Mouse (Mus musculus) ES-Bruce4 (cell line): Measurements from ENCODE around the gene Ntmt1. TPM values are rescaled to one million over a fixed set of nuclear protein-coding genes. Genes with fewer than 3 reads are reported as not detected.

Experiments used
- H3K27ac ChIP-seq: 2 replicates; pipeline ENCODE4 v1.5.1; 2012; ENCODE audit warnings: low read length, inconsistent platforms; ENCODE audit not compliant: insufficient read depth
- H3K27me3 ChIP-seq: 2 replicates; pipeline ENCODE4 v1.6.1; 2012; ENCODE audit warnings: mild to moderate bottlenecking, low read length, inconsistent platforms; ENCODE audit not compliant: control insufficient read depth, poor library complexity, insufficient read depth, severe bottlenecking
- H3K36me3 ChIP-seq: 2 replicates; pipeline ENCODE4 v1.6.1; 2012; ENCODE audit warnings: inconsistent platforms, mild to moderate bottlenecking, low read length, moderate library complexity; ENCODE audit not compliant: control insufficient read depth, poor library complexity, insufficient read depth, severe bottlenecking
- H3K4me1 ChIP-seq: one replicate; pipeline ENCODE4 v1.8.1; 2011; ENCODE audit warnings: low read length; ENCODE audit not compliant: control insufficient read depth, insufficient read depth
- H3K4me3 ChIP-seq: 2 replicates; pipeline ENCODE4 v1.5.1; 2011; ENCODE audit warnings: low read depth, mild to moderate bottlenecking, low read length
- H3K9ac ChIP-seq: 2 replicates; pipeline ENCODE4 v1.6.1; 2012; ENCODE audit warnings: low read depth, mild to moderate bottlenecking, inconsistent platforms; ENCODE audit not compliant: poor library complexity, severe bottlenecking
- H3K9me3 ChIP-seq: replicated peaks from 2 replicates; pipeline ENCODE4 v1.6.1; 2012; ENCODE audit warnings: mild to moderate bottlenecking, low read length, inconsistent platforms; ENCODE audit not compliant: control insufficient read depth, poor library complexity, insufficient read depth, severe bottlenecking
- CTCF ChIP-seq: IDR thresholded peaks from one replicate; pipeline ENCODE4 v1.8.1; 2011; ENCODE audit warnings: low read depth, low read length
- EP300 ChIP-seq: IDR thresholded peaks from 2 replicates; pipeline ENCODE4 v1.6.1; 2011; ENCODE audit warnings: low read depth, low read length; ENCODE audit not compliant: insufficient read depth
- POLR2A ChIP-seq: IDR thresholded peaks from one replicate; pipeline ENCODE4 v1.8.1; 2011; ENCODE audit warnings: low read length; ENCODE audit not compliant: insufficient read depth
- polyA plus RNA-seq: library from polyadenylated mRNA; stranded (reverse); fragments of >200 nt; gene quantifications from 2 replicates; pipeline ENCODE4 v1.2.4, GENCODE M21; 2011; ENCODE audit warnings: low read depth; ENCODE audit not compliant: missing spikeins, insufficient read depth, insufficient read length

The Ntmt1 gene
- polyA plus RNA-seq, 1 experiment = 42.6 TPM

DNA sequence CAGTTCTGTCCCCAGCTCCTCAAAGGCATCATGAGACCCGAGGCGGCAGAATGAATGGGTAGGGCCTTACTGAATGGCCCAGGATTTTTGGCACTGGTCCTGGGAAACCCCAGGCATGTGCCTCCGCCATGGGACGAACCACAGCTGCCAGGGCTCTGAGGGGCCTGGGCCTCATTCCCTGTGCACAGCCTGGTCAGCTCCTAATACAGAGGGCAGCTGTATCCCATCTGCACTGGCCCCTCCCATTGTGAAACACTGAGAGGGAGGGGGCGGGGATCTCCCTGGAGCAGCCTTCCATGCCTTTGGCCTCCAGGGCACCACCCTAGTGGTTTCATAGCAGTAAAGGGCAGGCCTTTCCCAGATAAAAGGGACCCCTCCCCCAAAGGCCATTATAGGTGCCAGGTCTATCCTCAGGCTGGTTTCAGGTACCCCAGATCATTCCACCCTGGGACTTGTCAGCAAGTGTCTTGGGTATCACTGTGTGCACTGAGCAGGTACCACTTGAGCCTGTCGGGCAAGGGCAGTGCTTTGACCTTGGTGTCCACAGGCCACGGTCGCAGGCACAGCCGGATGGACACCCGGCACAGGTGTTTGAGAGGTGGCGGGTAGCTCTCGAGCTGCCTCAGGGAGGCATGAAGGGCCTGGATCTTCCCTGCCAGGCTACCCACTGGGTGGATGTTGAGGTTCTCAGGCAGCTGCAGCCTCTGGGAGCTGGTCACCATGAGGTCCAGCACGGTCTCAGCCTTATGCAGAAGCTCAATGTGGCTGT is 15.9 kb downstream of the Ntmt1 start:
- Histone ChIP-seq H3K4me3 (no peak overlapping the region), H3K36me3 (peaks cover 40% of the 10 kb centered on the region), H3K4me1 (peaks cover 2% of the 10 kb centered on the region), H3K9ac (no peak overlapping the region), H3K9me3 (no peaks in the 10 kb centered on the region), H3K27ac (no peak overlapping the region), H3K27me3 (no peaks in the 10 kb centered on the region)
- TF ChIP-seq POLR2A (no peak), EP300 (no peak), CTCF (no peak)

DNA sequence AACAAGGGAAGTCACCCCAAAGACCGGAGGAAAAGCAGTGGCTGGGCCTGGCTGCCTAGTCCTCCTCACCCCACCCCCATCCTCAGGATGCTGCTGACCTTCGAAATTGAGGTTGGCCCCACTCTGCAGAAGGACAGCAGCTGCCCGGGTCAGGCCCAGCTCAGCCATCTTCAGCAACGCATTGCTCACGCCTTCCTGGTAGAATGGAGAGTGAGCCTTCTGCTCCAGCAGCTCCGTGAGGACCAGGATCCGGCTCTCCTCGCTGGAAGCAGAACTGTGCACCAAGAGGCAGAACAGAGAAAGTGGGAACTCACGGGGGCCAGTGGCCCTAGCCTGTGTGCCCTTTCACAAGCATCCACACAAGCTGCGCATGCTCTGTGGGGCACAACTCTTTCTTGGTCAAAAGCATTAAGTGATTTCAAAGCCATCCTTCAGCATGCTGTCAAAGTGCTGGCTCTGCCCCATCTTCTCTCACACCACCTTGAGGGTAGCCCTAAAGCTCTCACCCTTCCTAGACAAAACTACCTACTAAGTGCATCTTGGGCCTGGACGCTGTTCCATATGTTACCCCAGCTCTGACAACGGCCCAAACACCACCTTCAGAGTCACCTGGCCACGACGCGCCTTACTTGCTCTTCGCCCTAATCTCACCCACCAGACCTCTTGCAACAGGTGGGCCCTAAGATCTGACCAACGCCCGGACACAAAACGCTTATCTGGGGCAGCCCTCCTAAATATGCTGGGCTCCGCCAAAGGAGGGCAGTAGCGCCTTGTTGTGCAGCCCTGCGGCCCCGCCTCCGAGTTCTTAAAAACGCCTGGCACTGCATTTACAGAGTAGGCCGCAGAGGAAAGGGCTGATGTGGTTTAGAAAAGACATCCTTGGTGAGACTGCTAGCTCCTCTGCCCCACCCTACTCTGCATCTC is 19.5 kb downstream of the Ntmt1 start:
- Histone ChIP-seq H3K27me3 (no peaks in the 10 kb centered on the region), H3K4me1 (no peaks in the 10 kb centered on the region), H3K9ac (peak overlapping the region; percentile 74), H3K36me3 (peaks cover 35% of the 10 kb centered on the region), H3K9me3 (no peaks in the 10 kb centered on the region), H3K4me3 (peak overlapping the region; percentile 83), H3K27ac (no peak overlapping the region)
- TF ChIP-seq EP300 (no peak), CTCF (peak; percentile 20)

DNA sequence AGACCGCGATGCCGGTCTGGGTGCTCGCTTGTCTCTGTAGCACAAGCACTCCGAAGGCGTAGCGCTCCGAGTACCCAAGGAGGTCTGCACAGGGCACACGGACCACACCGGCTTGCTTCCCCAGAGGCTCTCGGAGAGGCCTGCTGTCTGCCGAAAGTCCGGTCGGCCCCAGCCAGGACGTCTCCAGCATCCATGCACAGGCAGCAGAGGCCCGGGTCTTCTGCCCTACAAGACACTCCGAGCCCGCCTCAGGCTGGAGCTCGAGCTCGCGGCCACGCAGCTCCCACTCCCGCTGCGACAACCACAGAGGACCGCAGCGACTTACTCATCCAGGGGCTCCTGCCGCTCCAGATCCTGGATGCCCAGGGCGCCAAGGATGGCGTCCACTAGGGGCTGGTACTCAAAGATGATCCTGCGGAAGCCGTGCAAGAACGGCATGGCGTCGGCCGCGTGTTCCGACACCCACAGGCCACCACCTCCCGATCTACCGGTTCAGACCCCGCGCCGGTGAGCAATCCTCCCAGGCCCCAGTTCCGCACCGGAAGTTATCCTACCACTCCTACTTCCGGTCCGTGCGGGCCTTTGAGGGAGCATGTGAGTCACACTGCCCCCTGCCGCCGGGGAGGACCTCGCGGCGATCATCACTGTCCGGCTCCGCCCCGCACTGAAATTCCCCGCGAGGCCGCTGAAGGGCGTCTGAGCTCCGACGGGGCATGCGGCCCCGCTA is 20.3 kb downstream of the Ntmt1 start:
- peak overlapping the region; percentile 74 for H3K9ac ChIP-seq
- peaks cover 32% of the 10 kb centered on the region for H3K36me3 ChIP-seq
- H3K4me1 ChIP-seq = no peaks in the 10 kb centered on the region
- H3K27ac ChIP-seq = no peak overlapping the region
- TF ChIP-seq EP300 (no peak), CTCF (peak; percentile 86)
- H3K4me3 ChIP-seq = peak overlapping the region; percentile 83
- H3K9me3 ChIP-seq = no peaks in the 10 kb centered on the region
- no peaks in the 10 kb centered on the region for H3K27me3 ChIP-seq

DNA sequence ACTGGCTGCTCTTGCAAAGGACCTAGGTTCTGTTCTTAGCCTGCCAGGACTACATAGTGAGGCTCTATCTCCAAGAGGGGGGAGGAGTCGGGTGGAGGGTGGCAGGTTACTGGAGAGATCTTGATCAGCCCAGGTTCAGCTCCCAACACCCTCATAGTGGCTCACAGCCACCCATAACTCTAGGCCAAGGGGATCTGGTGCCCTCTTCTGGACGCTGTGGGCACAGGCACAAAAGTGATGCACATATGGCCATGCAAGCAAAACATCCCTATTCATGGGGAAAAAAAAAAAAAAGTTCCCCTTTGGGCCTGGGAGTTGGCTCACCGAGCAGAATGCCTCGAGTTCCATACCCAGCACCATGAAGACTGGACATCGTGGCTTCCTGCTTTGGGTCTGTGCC is 21.7 kb downstream of the Ntmt1 start:
- no peaks in the 10 kb centered on the region for H3K4me1 ChIP-seq

DNA sequence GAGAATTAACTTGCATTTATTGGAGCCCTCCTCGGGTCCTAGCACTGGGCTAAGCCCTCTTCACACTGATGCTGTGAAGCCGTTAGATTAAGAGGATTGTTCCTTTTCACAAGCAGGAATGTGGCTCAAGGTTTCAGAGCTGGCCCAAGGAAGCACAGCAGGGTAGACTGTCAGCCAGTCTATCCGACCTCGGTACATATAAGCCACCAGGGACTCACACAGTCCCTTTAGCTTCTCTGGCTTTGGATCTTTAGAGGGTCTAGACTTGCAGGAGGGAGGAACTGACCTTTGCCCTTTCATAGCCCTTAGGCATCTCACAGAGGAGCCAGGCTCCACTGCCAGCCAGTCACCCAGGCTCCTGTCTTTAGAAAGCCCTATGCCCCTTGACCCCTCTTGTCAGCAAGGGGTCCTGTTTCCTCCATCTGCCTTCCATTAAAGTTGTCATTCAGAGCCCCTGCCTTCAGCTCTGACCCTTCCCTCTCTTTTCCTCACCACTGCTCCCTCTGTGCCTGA is 22.7 kb downstream of the Ntmt1 start, which contains the start of gene Asb6:
TSS of gene Asb6 (minus strand) at position 51 of the 513 bp plus-strand sequence.
- Histone ChIP-seq H3K27ac (no peak within 1 kb of the TSS), H3K27me3 (no peaks in the 10 kb centered on the region), H3K9ac (no peak within 1 kb of the TSS), H3K9me3 (no peaks in the 10 kb centered on the region), H3K36me3 (peaks cover 8% of the 10 kb centered on the region), H3K4me1 (peaks cover 1% of the 10 kb centered on the region), H3K4me3 (no peak within 1 kb of the TSS)
- TF ChIP-seq POLR2A = no peak

More for the DNA sequence above, 21.7 kb downstream of the Ntmt1 start:
- no peak overlapping the region for H3K9ac ChIP-seq
- H3K4me3 ChIP-seq = no peak overlapping the region
- H3K9me3 ChIP-seq = no peaks in the 10 kb centered on the region
- no peaks in the 10 kb centered on the region for H3K27me3 ChIP-seq
- H3K36me3 ChIP-seq = peaks cover 18% of the 10 kb centered on the region
- TF ChIP-seq CTCF (peak; percentile 93), EP300 (no peak)
- H3K27ac ChIP-seq = no peak overlapping the region
